Mouse (Mus musculus) spleen, postnatal 4 days (tissue): ENCODE measurements at regions not wholly inside any gene's neighbourhood (a gene's known extent, or its start where the extent isn't known, plus 50 kb on each side); places are given as distances from the start of the nearest gene placed in this dataset.

Experiments
- DNase-seq, 2 experiments: peaks; one replicate each; pipeline ENCODE4 v3.0.0; 2022; ENCODE audit warnings: low spot score in 2 of 2

- DNase-seq, result peak in 1 of 2 experiments; percentile 8
Measured at GRCm38 (mm10) chr12:17481687-17482086, 62.9 kb upstream of the Odc1 start.

DNA sequence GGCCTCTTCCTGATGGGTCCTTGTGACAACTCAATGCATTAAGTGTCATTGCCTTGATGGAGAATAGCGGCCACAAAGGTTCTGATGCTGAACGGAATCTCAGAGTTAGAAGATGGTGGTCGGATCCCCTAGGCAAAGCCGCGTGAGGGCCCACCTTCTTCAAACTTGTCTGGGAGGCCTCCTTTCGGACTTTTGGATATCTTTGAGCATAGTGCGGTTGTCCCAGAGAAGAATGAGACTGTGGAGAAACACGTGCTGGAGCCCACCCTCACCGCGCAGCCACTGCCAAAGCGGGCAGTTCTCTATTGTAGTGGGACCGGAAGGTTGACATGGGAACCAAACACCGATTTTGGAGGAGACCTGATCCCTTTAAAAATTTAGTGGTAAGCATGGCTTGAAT, 62.4 kb upstream of the Odc1 start:
- peak; percentile 8 to 47 for DNase-seq

DNA sequence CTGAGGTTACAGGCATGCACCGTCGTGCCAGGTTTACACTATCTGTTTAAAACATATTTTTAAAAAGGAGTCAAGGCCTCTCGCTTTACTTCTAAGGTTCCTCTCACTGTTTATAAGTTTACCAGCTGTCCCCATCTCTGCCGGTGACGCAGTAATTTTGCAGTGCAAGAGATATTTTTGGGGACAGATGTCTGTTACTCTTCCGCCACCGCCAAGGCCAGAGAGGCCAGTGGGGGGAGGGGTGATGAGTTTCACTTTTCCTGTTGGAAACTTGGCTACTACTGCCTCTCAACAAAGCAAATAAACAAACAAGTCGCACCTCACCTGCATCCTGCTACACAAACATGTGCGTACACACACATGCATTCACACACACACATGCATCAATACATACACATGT, 60.1 kb upstream of the Odc1 start:
- DNase-seq, result peak; percentile 11 to 49

DNA sequence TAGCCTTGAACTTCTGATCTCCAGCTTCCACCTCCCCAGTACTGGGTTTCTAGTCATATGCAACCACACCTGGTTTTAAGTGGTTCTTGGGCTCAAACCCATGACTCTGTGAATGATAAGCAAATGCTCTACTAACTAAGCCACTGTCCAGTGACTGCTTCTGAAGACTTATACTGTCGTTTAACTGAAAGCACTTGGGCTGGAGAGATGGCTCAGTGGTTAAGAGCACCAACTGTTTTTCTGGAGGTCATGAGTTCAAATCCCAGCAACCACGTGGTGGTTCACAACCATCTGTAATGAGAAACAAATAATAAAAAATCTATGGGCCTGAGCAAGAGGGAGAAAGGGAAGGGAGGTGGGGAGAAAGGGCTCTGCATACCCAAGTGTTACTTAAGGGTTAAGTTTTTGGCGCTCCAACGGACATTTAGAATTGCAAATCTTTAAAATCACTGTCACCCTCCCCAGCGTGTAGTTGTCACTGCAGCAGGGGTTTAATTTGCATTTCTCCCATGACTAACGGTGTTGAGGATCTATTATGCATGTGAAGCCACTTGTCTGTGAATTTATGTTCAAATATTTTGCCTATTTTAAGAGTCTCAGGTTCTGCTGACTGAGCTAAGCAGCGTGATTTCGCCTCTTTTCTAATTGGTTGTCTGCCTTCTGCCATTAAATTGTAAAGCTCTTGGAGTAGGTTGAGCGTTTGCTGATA, 58.4 kb upstream of the Odc1 start:
- peak in 1 of 2 experiments; percentile 4 for DNase-seq

DNA sequence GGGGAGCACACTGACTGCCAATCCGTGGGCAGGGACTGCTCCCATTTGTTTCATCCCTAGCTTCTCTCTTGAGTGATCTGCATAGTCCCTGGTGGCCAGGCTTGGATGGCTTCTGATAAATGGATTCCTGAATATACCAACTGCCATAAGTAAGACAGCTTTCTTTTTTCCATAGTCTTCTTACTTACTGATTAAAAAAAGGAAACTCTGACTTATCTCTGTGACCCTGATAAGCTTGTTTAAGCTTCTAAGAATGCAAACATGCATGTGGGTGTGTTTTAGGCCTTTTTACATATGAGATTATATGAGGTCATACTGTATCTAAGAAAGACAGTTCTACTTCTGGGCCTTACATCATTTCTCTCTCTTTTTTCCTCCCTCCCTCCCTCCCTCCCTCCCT, 57.3 kb upstream of the Odc1 start:
- DNase-seq, result peak; percentile 4 to 47

GRCm38 (mm10) chr12:17488203-17488602, 56.4 kb upstream of the Odc1 start:
- DNase-seq, result no peak

DNA sequence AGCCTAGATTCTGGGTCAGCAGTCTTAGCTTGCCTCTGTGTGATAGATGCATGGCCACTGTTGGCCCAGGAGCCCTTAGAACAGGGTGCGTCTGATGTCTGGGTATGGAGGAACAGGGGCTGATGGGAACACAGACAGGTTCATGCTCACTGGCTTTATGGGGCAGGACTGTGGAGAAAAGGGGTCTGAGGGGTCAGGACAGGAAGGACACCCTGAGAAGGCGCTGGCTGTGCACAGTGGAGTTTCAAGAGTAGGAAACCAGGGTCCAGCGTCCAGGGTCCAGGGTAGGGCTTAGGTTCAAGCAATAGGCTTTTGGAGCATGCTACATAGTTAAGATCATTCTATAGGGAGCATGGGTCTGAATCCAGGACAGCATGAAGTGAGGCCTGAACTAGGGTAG, 54.6 kb upstream of the Odc1 start:
- no peak for DNase-seq

GRCm38 (mm10) chr12:17492574-17492973, 52.0 kb upstream of the Odc1 start:
- no peak for DNase-seq

- DNase-seq, result no peak
Measured at GRCm38 (mm10) chr12:17493053-17493452, 51.5 kb upstream of the Odc1 start.

GRCm38 (mm10) chr12:17493810-17494209, 50.8 kb upstream of the Odc1 start:
- DNase-seq, result no peak
